Mouse (Mus musculus) gastrocnemius, postnatal 10 days (tissue): ENCODE data around the gene 6430571L13Rik. TPM values are rescaled to one million over a fixed set of nuclear protein-coding genes. Genes with fewer than 3 reads are reported as not detected.
"Not testable (repeated sequence)": the region's sequence is repeated elsewhere in the genome, so short reads cannot be mapped to it uniquely, and the experiment has no call there.

Source experiments
- DNase-seq: peaks from one replicate; pipeline ENCODE4 v3.0.0; 2021; ENCODE audit warnings: mixed read lengths
- total RNA-seq, 2 experiments: library from RNA; stranded (reverse); gene quantifications; 2 replicates each; pipeline ENCODE4 v1.2.3; 2021

Gene 6430571L13Rik
- total RNA-seq, 2 experiments from 2014 or later = 29.4 to 54.7 TPM

GRCm38 (mm10) chr9:107306673-107307072, 33.7 kb upstream of the 6430571L13Rik start:
- DNase-seq = not testable (repeated sequence)

GRCm38 (mm10) chr9:107307099-107307872, 33.1 kb upstream of the 6430571L13Rik start:
- no peak for DNase-seq

- peak; percentile 82 for DNase-seq
Measured at GRCm38 (mm10) chr9:107307886-107308285, 32.5 kb upstream of the 6430571L13Rik start.

GRCm38 (mm10) chr9:107308346-107309000, 31.9 kb upstream of the 6430571L13Rik start:
- DNase-seq = no peak

- DNase-seq = no peak
Measured at GRCm38 (mm10) chr9:107309171-107309570, 31.2 kb upstream of the 6430571L13Rik start.

GRCm38 (mm10) chr9:107309600-107309999, 30.8 kb upstream of the 6430571L13Rik start:
- DNase-seq = no peak

GRCm38 (mm10) chr9:107312811-107313584, 27.4 kb upstream of the 6430571L13Rik start:
- no peak for DNase-seq

GRCm38 (mm10) chr9:107313926-107314325, 26.5 kb upstream of the 6430571L13Rik start:
- no peak for DNase-seq

- no peak for DNase-seq
Measured at GRCm38 (mm10) chr9:107315791-107316190, 24.6 kb upstream of the 6430571L13Rik start.

- no peak for DNase-seq
Measured at GRCm38 (mm10) chr9:107322461-107323050, 17.8 kb upstream of the 6430571L13Rik start.

GRCm38 (mm10) chr9:107323558-107323957, 16.8 kb upstream of the 6430571L13Rik start:
- peak; percentile 86 for DNase-seq

GRCm38 (mm10) chr9:107324799-107325561, 15.4 kb upstream of the 6430571L13Rik start:
- DNase-seq = no peak

GRCm38 (mm10) chr9:107325904-107326303, 14.5 kb upstream of the 6430571L13Rik start:
- peak; percentile 55 for DNase-seq

- DNase-seq = no peak
Measured at GRCm38 (mm10) chr9:107327879-107328620, 12.4 kb upstream of the 6430571L13Rik start.

- DNase-seq = no peak
Measured at GRCm38 (mm10) chr9:107330791-107331190, 9.6 kb upstream of the 6430571L13Rik start.

GRCm38 (mm10) chr9:107333686-107334085, 6.7 kb upstream of the 6430571L13Rik start:
- DNase-seq = no peak

- DNase-seq = no peak
Measured at GRCm38 (mm10) chr9:107334356-107334755, 6.0 kb upstream of the 6430571L13Rik start.

GRCm38 (mm10) chr9:107335046-107335445, 5.4 kb upstream of the 6430571L13Rik start:
- DNase-seq = no peak

GRCm38 (mm10) chr9:107335909-107336308, 4.5 kb upstream of the 6430571L13Rik start:
- peak; percentile 72 for DNase-seq

GRCm38 (mm10) chr9:107336386-107336785, 4.0 kb upstream of the 6430571L13Rik start:
- no peak for DNase-seq
